Mouse (Mus musculus): ENCODE measurements around the gene Vamp4. TPM values are rescaled to one million over a fixed set of nuclear protein-coding genes. Genes with fewer than 3 reads are reported as not detected.

Vamp4 gene
- polyA plus RNA-seq, 1 experiment from 2014 or later, result 35.8 TPM

- no peak overlapping the region for H3K4me3 ChIP-seq (ENCODE audit: control insufficient read depth in 1 of 2, insufficient read depth in 1 of 2, low read depth in 1 of 2, low read length in 2 of 2)
- ATAC-seq (ENCODE audit: insufficient number of reproducible peaks, insufficient read depth, low FRiP score, low read depth), result no peak
- 64% methylated on average over 3 of the region's 3 CpGs for WGBS
- no peaks in the 10 kb centered on the region for H3K4me1 ChIP-seq (ENCODE audit: control insufficient read depth in 2 of 2, insufficient read depth in 2 of 2, low read length in 2 of 2)
- no peak overlapping the region for H3K4me2 ChIP-seq (ENCODE audit: low read length)
- H3K27me3 ChIP-seq (ENCODE audit: control insufficient read depth, insufficient read depth, low read length), result no peaks in the 10 kb centered on the region
- H3K9ac ChIP-seq (ENCODE audit: low read length), result no peak overlapping the region
- no peak overlapping the region for H3K27ac ChIP-seq (replicated peaks in 1 of 2; ENCODE audit: control insufficient read depth in 1 of 2, insufficient read depth in 1 of 2, low read depth in 2 of 2, low read length in 2 of 2)
- H3K36me3 ChIP-seq (ENCODE audit: control insufficient read depth, insufficient read depth, low read length), result no peaks in the 10 kb centered on the region
- H3K9me3 ChIP-seq (ENCODE audit: control insufficient read depth, low read length), result peaks cover 8% of the 10 kb centered on the region
Observed at GRCm38 (mm10) chr1:162636516-162636915, 66.2 kb downstream of the Vamp4 start.

GRCm38 (mm10) chr1:162638535-162638934 lies 68.2 kb downstream of the Vamp4 start:
- Histone ChIP-seq H3K27ac (replicated peaks in 1 of 2; ENCODE audit: control insufficient read depth in 1 of 2, insufficient read depth in 1 of 2, low read depth in 2 of 2, low read length in 2 of 2) (no peak overlapping the region), H3K27me3 (ENCODE audit: control insufficient read depth, insufficient read depth, low read length) (no peaks in the 10 kb centered on the region), H3K4me3 (ENCODE audit: control insufficient read depth in 1 of 2, insufficient read depth in 1 of 2, low read depth in 1 of 2, low read length in 2 of 2) (no peak overlapping the region), H3K4me1 (ENCODE audit: control insufficient read depth in 2 of 2, insufficient read depth in 2 of 2, low read length in 2 of 2) (no peaks in the 10 kb centered on the region), H3K9me3 (ENCODE audit: control insufficient read depth, low read length) (peaks cover 8% of the 10 kb centered on the region), H3K4me2 (ENCODE audit: low read length) (no peak overlapping the region), H3K36me3 (ENCODE audit: control insufficient read depth, insufficient read depth, low read length) (no peaks in the 10 kb centered on the region), H3K9ac (ENCODE audit: low read length) (no peak overlapping the region)
- 87% methylated on average over 4 of the region's 4 CpGs for WGBS
- ATAC-seq (ENCODE audit: insufficient number of reproducible peaks, insufficient read depth, low FRiP score, low read depth), result no peak

- H3K4me1 ChIP-seq (ENCODE audit: control insufficient read depth in 2 of 2, insufficient read depth in 2 of 2, low read length in 2 of 2), result peaks cover 0 to 2% of the 10 kb centered on the region in 2 experiments; a peak in 1 of 4 replicates
- no peak within 1 kb of the TSS for H3K27ac ChIP-seq (replicated peaks in 1 of 2; ENCODE audit: control insufficient read depth in 1 of 2, insufficient read depth in 1 of 2, low read depth in 2 of 2, low read length in 2 of 2)
- no peaks in the 10 kb centered on the region for H3K27me3 ChIP-seq (ENCODE audit: control insufficient read depth, insufficient read depth, low read length)
- ATAC-seq (ENCODE audit: insufficient number of reproducible peaks, insufficient read depth, low FRiP score, low read depth), result no peak
- 79% methylated on average over 10 of the region's 10 CpGs for WGBS
- H3K4me2 ChIP-seq (ENCODE audit: low read length), result no peak within 1 kb of the TSS
- no peaks in the 10 kb centered on the region for H3K36me3 ChIP-seq (ENCODE audit: control insufficient read depth, insufficient read depth, low read length)
- H3K9ac ChIP-seq (ENCODE audit: low read length), result no peak within 1 kb of the TSS
- no peak within 1 kb of the TSS for H3K4me3 ChIP-seq (ENCODE audit: control insufficient read depth in 1 of 2, insufficient read depth in 1 of 2, low read depth in 1 of 2, low read length in 2 of 2)
- H3K9me3 ChIP-seq (ENCODE audit: control insufficient read depth, low read length), result peaks cover 5% of the 10 kb centered on the region
Observed at GRCm38 (mm10) chr1:162639051-162639750, 68.9 kb downstream of the Vamp4 start, which contains the start of gene Myoc. Gene Myoc (plus strand): TSS chr1:162639155.

- Histone ChIP-seq H3K4me3 (ENCODE audit: control insufficient read depth in 1 of 2, insufficient read depth in 1 of 2, low read depth in 1 of 2, low read length in 2 of 2) (no peak overlapping the region), H3K27me3 (ENCODE audit: control insufficient read depth, insufficient read depth, low read length) (no peaks in the 10 kb centered on the region), H3K27ac (replicated peaks in 1 of 2; ENCODE audit: control insufficient read depth in 1 of 2, insufficient read depth in 1 of 2, low read depth in 2 of 2, low read length in 2 of 2) (no peak overlapping the region), H3K4me1 (ENCODE audit: control insufficient read depth in 2 of 2, insufficient read depth in 2 of 2, low read length in 2 of 2) (peaks cover 0 to 2% of the 10 kb centered on the region in 2 experiments; a peak in 1 of 4 replicates), H3K9me3 (ENCODE audit: control insufficient read depth, low read length) (no peaks in the 10 kb centered on the region), H3K4me2 (ENCODE audit: low read length) (no peak overlapping the region), H3K9ac (ENCODE audit: low read length) (no peak overlapping the region), H3K36me3 (ENCODE audit: control insufficient read depth, insufficient read depth, low read length) (no peaks in the 10 kb centered on the region)
- WGBS, result 95% methylated on average over 1 of the region's 1 CpGs
- no peak for ATAC-seq (ENCODE audit: insufficient number of reproducible peaks, insufficient read depth, low FRiP score, low read depth)
Observed at GRCm38 (mm10) chr1:162639861-162640260, 69.5 kb downstream of the Vamp4 start.

GRCm38 (mm10) chr1:162642591-162642990 lies 72.3 kb downstream of the Vamp4 start:
- H3K4me2 ChIP-seq (ENCODE audit: low read length), result no peak overlapping the region
- H3K4me1 ChIP-seq (ENCODE audit: control insufficient read depth in 2 of 2, insufficient read depth in 2 of 2, low read length in 2 of 2), result peaks cover 0 to 2% of the 10 kb centered on the region in 2 experiments; a peak in 1 of 4 replicates
- 70% methylated on average over 3 of the region's 3 CpGs for WGBS
- H3K4me3 ChIP-seq (ENCODE audit: control insufficient read depth in 1 of 2, insufficient read depth in 1 of 2, low read depth in 1 of 2, low read length in 2 of 2), result no peak overlapping the region
- no peaks in the 10 kb centered on the region for H3K27me3 ChIP-seq (ENCODE audit: control insufficient read depth, insufficient read depth, low read length)
- H3K36me3 ChIP-seq (ENCODE audit: control insufficient read depth, insufficient read depth, low read length), result no peaks in the 10 kb centered on the region
- ATAC-seq (ENCODE audit: insufficient number of reproducible peaks, insufficient read depth, low FRiP score, low read depth), result no peak
- no peaks in the 10 kb centered on the region for H3K9me3 ChIP-seq (ENCODE audit: control insufficient read depth, low read length)
- H3K27ac ChIP-seq (replicated peaks in 1 of 2; ENCODE audit: control insufficient read depth in 1 of 2, insufficient read depth in 1 of 2, low read depth in 2 of 2, low read length in 2 of 2), result no peak overlapping the region
- no peak overlapping the region for H3K9ac ChIP-seq (ENCODE audit: low read length)

GRCm38 (mm10) chr1:162643752-162644151 lies 73.4 kb downstream of the Vamp4 start:
- no peak overlapping the region for H3K27ac ChIP-seq (replicated peaks in 1 of 2; ENCODE audit: control insufficient read depth in 1 of 2, insufficient read depth in 1 of 2, low read depth in 2 of 2, low read length in 2 of 2)
- peaks cover 0 to 2% of the 10 kb centered on the region in 2 experiments; a peak in 1 of 4 replicates for H3K4me1 ChIP-seq (ENCODE audit: control insufficient read depth in 2 of 2, insufficient read depth in 2 of 2, low read length in 2 of 2)
- whole genome bisulfite sequencing, result 37% methylated on average over 4 of the region's 4 CpGs
- no peaks in the 10 kb centered on the region for H3K36me3 ChIP-seq (ENCODE audit: control insufficient read depth, insufficient read depth, low read length)
- no peak overlapping the region for H3K9ac ChIP-seq (ENCODE audit: low read length)
- no peak overlapping the region for H3K4me2 ChIP-seq (ENCODE audit: low read length)
- H3K27me3 ChIP-seq (ENCODE audit: control insufficient read depth, insufficient read depth, low read length), result no peaks in the 10 kb centered on the region
- no peak for ATAC-seq (ENCODE audit: insufficient number of reproducible peaks, insufficient read depth, low FRiP score, low read depth)
- H3K9me3 ChIP-seq (ENCODE audit: control insufficient read depth, low read length), result no peaks in the 10 kb centered on the region
- no peak overlapping the region for H3K4me3 ChIP-seq (ENCODE audit: control insufficient read depth in 1 of 2, insufficient read depth in 1 of 2, low read depth in 1 of 2, low read length in 2 of 2)

- Histone ChIP-seq H3K27ac (replicated peaks in 1 of 2; ENCODE audit: control insufficient read depth in 1 of 2, insufficient read depth in 1 of 2, low read depth in 2 of 2, low read length in 2 of 2) (no peak overlapping the region), H3K9ac (ENCODE audit: low read length) (no peak overlapping the region), H3K27me3 (ENCODE audit: control insufficient read depth, insufficient read depth, low read length) (no peaks in the 10 kb centered on the region; the same call in 1 of the 2 replicates), H3K4me1 (ENCODE audit: control insufficient read depth in 2 of 2, insufficient read depth in 2 of 2, low read length in 2 of 2) (peaks cover 0 to 2% of the 10 kb centered on the region in 2 experiments; a peak in 1 of 4 replicates), H3K9me3 (ENCODE audit: control insufficient read depth, low read length) (no peaks in the 10 kb centered on the region), H3K36me3 (ENCODE audit: control insufficient read depth, insufficient read depth, low read length) (no peaks in the 10 kb centered on the region), H3K4me2 (ENCODE audit: low read length) (no peak overlapping the region), H3K4me3 (ENCODE audit: control insufficient read depth in 1 of 2, insufficient read depth in 1 of 2, low read depth in 1 of 2, low read length in 2 of 2) (no peak overlapping the region)
- ATAC-seq (ENCODE audit: insufficient number of reproducible peaks, insufficient read depth, low FRiP score, low read depth), result no peak
- 75% methylated on average over 10 of the region's 10 CpGs for WGBS
Observed at GRCm38 (mm10) chr1:162646083-162646686, 75.9 kb downstream of the Vamp4 start.
